Mouse (Mus musculus) urinary bladder, postnatal 36 days (tissue): ENCODE results near the gene Chrm4.

Experiments used
- DNase-seq, 2 experiments: peaks; one replicate each; pipeline ENCODE4 v3.0.0; 2022; ENCODE audit warnings: low spot score in 2 of 2, mixed read lengths in 1 of 2

The Chrm4 gene

DNA sequence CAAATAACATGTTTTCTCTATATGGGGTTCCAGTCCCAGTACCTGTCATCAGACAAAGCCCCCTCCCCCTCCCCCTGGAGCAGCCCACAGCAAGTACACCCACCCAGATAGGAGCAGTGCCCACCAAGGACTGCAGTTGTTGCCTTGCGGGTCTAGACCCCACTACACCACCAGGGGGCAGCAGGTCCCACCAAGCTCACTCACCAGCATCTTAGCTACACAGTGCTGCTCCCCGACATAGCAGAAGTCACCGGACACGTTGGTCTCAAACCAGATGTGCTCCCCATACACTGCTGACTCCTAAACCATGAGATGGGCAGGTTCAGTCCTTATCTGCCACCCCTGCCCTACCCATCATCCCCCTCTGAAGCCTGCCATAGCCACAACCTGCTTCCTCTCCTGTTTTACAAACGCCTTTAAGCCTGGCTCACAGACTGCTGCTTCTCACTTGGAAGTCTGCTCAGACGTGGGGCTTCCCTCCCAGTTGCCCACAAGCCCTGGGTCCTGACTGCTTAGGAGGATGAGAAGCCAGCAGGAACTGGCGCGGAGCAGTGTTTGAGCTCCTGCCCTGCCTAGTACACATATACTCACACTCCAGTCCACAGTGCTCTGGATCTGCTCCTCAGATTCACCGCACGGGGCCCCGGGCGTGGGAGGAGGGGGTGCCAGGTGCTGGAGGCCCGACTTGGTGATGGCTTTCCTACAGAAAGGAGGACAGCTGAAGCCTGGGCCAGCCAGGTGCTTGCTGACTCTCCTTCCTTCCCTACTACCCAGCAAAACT is 17.3 kb downstream of the Chrm4 start:
- DNase-seq, result peak in 1 of 2 experiments; percentile 73

DNA sequence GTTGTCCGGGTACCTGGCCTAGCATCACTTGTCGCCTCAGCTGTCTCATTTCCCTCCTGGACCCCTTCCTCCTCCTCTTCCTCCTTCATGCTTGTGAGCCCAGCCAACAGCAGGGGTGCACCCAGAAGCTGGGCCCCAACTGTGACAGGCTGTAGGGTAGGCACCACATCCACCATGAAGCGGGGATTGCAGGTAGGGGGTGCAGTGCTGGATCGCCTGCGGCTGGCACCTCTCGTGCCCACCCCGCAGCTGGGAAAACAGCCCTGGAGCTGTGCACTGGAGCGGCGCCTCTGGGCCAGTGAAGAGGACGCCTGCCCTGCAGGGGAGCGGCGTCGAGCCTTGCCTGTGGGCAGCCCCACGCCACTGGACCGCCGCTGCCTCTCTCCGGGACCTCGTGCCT is 18.4 kb downstream of the Chrm4 start, which contains the start of gene Gm9821:
Gene Gm9821 (plus strand): TSS at position 221 of the 400 bp plus-strand sequence.
- DNase-seq, result no peak

DNA sequence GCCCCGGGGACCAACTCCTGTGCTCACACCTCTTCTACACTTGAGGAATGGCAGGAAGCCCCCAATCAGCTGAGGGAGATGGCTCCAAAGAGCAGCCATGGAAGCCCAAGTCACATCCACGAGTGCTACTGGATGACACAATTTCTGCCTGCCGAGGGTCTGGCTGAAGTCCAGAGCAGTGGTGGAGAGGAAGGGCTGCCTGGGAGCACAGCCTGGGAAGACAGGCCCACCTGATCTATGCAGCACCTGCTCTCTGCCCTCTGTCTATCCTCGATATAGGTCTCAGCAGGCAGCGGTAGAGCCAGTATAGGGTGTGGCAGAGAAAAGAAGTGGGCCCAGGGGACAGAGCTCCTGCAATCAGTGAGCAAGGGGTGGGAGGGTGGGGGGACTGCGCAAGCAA is 19.8 kb downstream of the Chrm4 start:
- DNase-seq, result no peak

GRCm38 (mm10) chr2:91947397-91948150 is 20.5 kb downstream of the Chrm4 start:
- DNase-seq, result peak in 1 of 2 experiments; percentile 50

GRCm38 (mm10) chr2:91948151-91948509 is 21.1 kb downstream of the Chrm4 start:
- no peak for DNase-seq

DNA sequence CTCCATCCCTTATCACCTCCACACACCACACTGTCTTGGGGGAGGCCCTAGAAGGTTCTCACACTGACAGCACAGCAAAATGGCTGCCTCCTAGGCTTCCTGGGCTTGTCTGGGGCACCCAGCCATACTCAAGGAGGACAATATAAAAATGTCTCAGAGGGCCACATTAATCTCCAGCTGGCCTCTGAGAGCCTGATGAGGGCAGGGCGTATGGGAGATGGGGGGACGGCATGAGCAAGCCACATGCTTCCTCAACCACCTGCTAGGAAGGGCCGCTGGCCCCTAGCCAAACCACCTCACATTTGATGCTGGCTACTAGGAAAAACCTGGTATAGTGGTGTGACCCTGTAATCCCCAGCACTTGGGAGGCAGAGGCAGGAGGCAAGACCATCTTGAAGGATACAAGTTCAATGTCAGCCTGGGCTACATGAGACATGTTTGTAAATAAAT is 21.8 kb downstream of the Chrm4 start:
- DNase-seq, result no peak

- no peak for DNase-seq
Observed at GRCm38 (mm10) chr2:91949411-91950274, 22.6 kb downstream of the Chrm4 start.

GRCm38 (mm10) chr2:91950275-91951085 is 23.4 kb downstream of the Chrm4 start:
- DNase-seq, result no peak

DNA sequence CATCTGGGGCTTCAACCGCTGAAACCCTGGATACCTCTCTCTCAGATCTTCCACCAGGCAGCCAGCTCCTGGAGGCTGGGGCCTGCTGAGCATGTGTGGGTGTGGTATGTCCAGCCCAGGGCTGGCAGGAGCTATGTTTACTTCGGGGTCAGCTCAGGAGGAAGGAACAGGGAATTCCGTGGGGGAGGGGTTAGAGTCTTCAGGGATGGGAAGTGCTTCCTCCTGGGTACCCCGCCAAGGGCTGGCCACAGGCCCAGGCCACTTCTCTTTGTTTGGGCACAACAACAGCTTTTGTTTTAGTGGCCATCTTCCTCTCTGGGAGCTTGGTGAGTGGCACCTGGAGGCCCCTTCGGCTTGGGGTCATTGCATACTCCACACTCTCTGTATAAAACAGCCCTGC is 26.8 kb downstream of the Chrm4 start:
- DNase-seq, result peak in 1 of 2 experiments; percentile 57

DNA sequence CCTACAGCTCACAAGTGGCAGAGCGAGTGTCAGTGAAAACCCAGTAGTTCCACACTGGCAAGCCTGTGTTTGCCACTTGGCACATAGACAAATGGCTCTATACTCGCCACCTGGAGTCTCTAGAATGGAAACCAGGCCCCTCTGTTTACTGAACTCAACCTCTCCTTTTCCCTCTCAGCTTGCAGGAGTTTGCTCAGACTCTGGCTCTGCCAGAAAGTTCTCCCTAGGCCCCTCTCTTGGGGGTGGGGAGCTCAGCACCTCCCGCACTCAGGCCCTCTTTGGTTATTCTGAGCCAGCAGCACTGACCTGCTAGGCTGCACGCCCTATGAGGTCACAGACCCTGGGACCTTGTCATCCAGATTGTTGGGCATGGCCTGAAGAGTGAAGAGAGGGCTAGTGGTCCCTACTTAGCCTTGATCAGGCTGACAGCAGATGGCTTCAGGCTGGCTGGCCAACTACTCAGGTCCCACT is 28.1 kb downstream of the Chrm4 start:
- DNase-seq, result no peak

GRCm38 (mm10) chr2:91955875-91956274 is 28.8 kb downstream of the Chrm4 start:
- no peak for DNase-seq

- DNase-seq, result no peak
Observed at GRCm38 (mm10) chr2:91957096-91957495, 30.0 kb downstream of the Chrm4 start.

DNA sequence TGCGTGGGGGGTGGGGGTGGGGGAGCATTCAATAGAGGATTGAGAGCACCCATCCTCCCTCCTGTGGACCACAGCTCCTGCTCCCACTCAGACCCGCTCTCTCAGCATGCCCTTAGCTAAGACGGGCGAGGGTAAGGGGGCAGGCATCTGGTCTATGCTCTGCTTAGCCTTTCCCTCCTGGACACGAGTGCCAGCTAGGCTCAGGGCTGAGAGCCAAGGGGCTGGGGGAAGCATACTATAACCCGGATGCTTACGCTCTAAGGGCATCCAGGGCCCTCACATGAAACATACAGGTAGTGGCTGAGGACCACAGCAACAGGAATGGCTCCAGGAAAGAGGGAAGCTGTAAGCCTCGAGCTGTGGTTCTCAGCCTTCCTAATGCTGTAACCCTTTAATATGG is 31.0 kb downstream of the Chrm4 start:
- DNase-seq, result no peak

DNA sequence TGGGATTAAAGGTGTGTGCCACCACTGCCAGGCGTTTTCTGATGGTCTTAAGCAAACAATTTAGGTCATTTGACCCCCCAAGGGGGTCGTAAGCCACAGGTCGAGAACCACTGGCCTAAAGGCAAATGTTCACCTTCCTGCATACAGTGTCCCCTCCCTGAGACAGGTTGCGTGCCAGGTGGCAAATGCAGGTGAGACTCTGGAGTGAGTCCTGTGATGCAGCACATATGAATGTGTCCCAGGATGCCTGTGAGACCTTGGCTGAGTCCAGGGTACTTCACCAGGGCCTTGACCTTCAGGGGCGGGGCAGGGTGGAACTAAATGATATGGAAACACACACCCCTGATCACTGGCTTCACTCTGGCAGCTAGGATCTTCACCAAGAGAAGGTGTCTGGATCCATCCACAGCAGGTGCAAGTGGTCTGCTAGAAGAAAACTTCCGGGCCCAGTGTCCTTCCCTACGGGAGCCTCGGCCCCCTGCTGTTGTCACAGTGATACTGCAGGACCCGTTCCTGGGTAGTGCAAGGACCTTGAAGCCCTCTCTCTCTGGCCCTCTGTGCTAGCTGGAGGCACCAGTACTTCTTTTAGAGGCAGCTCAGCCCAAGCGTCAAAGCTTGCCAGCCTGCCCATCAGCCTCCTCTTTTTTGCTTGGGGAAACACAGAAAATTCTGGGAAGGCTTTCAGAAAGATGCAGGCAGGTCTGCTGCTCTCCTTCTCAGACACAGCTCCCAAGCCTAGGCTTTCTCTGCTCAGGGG is 31.8 kb downstream of the Chrm4 start:
- no peak for DNase-seq

DNA sequence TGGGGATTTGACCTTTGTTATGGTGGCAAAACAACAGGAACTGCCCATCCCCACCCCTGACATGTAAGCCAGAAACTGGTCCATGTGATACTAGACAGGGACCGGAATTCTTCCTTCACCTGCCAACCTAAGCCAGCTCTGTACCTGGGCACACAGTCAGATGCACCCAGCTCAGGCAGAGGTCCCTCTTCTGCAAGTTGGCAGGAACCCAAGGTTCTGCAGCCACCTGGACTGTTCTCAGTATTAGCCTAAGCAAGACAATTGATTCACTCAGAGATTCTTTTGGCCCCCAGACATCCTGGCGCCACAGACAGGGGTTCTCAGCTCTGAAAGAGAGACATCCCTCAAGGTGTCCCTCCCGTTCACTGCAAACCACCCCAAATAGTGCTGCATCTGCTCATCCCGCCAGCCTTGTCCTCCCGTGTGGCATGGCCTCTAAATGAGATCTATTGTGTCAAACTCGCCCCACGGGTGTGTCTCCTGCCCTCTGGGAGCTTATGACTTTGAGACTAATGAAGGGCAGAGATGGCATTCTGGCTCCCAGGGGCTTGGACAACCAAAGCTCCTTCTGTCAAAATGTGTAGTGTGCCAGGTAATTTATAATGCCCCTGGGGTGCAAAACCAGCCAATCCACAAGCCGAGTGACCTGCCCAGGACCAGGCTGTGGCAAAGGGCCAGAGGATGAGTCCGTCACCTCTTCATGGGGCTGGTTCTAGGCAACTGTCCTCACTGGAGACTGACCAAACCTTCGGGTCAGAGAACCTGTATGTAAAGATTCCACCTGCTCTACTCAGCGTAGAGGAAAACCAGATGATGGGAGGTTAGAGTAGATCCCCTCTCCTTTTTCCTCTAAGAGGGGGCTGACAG is 32.7 kb downstream of the Chrm4 start:
- no peak for DNase-seq

GRCm38 (mm10) chr2:91960459-91960858 is 33.4 kb downstream of the Chrm4 start:
- DNase-seq, result no peak

GRCm38 (mm10) chr2:91961901-91962761 is 35.1 kb downstream of the Chrm4 start:
- no peak for DNase-seq

GRCm38 (mm10) chr2:91962864-91963401 is 35.9 kb downstream of the Chrm4 start:
- no peak for DNase-seq
